Mouse (Mus musculus): ENCODE data around the gene Krtdap. TPM values are rescaled to one million over a fixed set of nuclear protein-coding genes. Genes with fewer than 3 reads are reported as not detected.

Gene Krtdap
- polyA plus RNA-seq, 2 experiments: not detected

DNA sequence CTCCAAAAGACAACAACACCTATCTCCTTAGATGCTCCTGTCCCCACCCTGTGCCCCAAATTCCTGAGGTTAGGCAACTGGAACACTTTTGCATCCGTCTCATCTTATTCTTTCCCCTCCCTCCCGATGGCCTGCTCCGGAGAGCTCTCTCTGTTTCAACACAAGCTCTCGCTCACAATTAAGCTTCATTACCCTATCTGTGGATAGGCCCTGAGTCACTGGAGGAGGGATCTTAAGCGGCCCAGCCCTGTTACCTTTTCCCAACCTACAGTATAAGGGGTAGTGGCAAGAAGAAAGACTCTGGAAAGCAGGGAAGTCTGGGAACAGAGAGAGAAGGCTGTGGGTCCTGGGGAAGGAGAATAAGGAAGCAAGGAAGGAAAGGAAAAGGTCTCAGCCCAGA, 24.2 kb upstream of the Krtdap start, which contains the start of gene Dmkn:
Gene Dmkn, plus strand, starts transcription at position 301 of the 400 bp plus-strand sequence.
- Histone ChIP-seq H3K9ac (replicated peaks) (no peak within 1 kb of the TSS), H3K36me3 (replicated peaks; ENCODE audit: control insufficient read depth, insufficient read depth, low read depth) (no peaks in the 10 kb centered on the region), H3K4me3 (ENCODE audit: insufficient read depth in 1 of 2, low read depth in 2 of 2, low read length in 2 of 2) (no peak within 1 kb of the TSS), H3K9me3 (ENCODE audit: control insufficient read depth, low read length) (no peaks in the 10 kb centered on the region), H3K27ac (no peak within 1 kb of the TSS), H3K4me2 (ENCODE audit: low read depth) (no peak within 1 kb of the TSS), H3K4me1 (replicated peaks; ENCODE audit: control insufficient read depth in 2 of 2, insufficient read depth in 2 of 2, low read length in 1 of 2) (peaks cover 0 to 7% of the 10 kb centered on the region in 2 experiments; a peak in 1 of 4 replicates), H3K27me3 (ENCODE audit: control insufficient read depth, insufficient read depth, low read length) (no peaks in the 10 kb centered on the region)
- TF ChIP-seq EP300 (IDR thresholded peaks at IDR 0.05; ENCODE audit: low read depth) (no peak), CTCF (IDR thresholded peaks at IDR 0.05; ENCODE audit: low read depth) (no peak)
- no peak for DNase-seq (ENCODE audit: low read depth in 3 of 3, low spot score in 3 of 3)
- no peak for ATAC-seq (ENCODE audit: insufficient read depth)
- 44% methylated on average over 5 of the region's 5 CpGs for whole genome bisulfite sequencing (ENCODE audit: insufficient replicate concordance)

- peaks cover 0 to 6% of the 10 kb centered on the region in 2 experiments; a peak in 1 of 4 replicates for H3K4me1 ChIP-seq (replicated peaks; ENCODE audit: control insufficient read depth in 2 of 2, insufficient read depth in 2 of 2, low read length in 1 of 2)
- H3K4me2 ChIP-seq (ENCODE audit: low read depth): no peak overlapping the region
- no peaks in the 10 kb centered on the region for H3K36me3 ChIP-seq (replicated peaks; ENCODE audit: control insufficient read depth, insufficient read depth, low read depth)
- no peaks in the 10 kb centered on the region for H3K27me3 ChIP-seq (ENCODE audit: control insufficient read depth, insufficient read depth, low read length)
- WGBS (ENCODE audit: insufficient replicate concordance): 40% methylated on average over 11 of the region's 11 CpGs
- TF ChIP-seq EP300 (IDR thresholded peaks at IDR 0.05; ENCODE audit: low read depth): no peak
- TF ChIP-seq CTCF (IDR thresholded peaks at IDR 0.05; ENCODE audit: low read depth): no peak
- no peak for DNase-seq (ENCODE audit: low read depth in 3 of 3, low spot score in 3 of 3)
- H3K27ac ChIP-seq: no peak overlapping the region
- ATAC-seq (ENCODE audit: insufficient read depth): no peak
- H3K9ac ChIP-seq (replicated peaks): no peak overlapping the region
- no peaks in the 10 kb centered on the region for H3K9me3 ChIP-seq (ENCODE audit: control insufficient read depth, low read length)
- H3K4me3 ChIP-seq (ENCODE audit: insufficient read depth in 1 of 2, low read depth in 2 of 2, low read length in 2 of 2): no peak overlapping the region
These were observed 22.5 kb upstream of the Krtdap start for GRCm38 (mm10) chr7:30765173-30765572.

DNA sequence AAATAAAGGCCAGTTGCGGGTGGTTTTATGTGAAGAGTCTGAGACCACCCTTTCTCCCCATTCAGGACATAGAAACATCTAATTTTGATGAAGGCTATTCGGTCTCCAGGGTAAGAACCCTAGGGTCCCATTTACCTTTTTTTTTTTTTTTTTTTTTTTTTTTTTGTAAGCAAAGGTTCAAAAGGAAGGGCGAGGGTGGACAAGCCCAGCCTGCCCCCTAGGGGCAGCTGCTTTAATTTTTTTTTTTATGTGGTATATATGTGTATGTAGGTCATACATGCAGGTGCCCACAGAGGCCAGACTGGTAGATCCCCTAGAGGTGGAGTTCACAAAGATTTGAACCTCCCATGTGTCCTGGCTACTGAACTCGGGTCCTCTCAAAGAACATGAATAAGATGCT, 21.3 kb upstream of the Krtdap start:
- Histone ChIP-seq H3K36me3 (replicated peaks; ENCODE audit: control insufficient read depth, insufficient read depth, low read depth) (no peaks in the 10 kb centered on the region), H3K4me3 (ENCODE audit: insufficient read depth in 1 of 2, low read depth in 2 of 2, low read length in 2 of 2) (no peak overlapping the region), H3K9me3 (ENCODE audit: control insufficient read depth, low read length) (no peaks in the 10 kb centered on the region), H3K9ac (replicated peaks) (no peak overlapping the region), H3K27me3 (ENCODE audit: control insufficient read depth, insufficient read depth, low read length) (no peaks in the 10 kb centered on the region), H3K4me2 (ENCODE audit: low read depth) (no peak overlapping the region), H3K27ac (no peak overlapping the region), H3K4me1 (replicated peaks; ENCODE audit: control insufficient read depth in 2 of 2, insufficient read depth in 2 of 2, low read length in 1 of 2) (no peaks in the 10 kb centered on the region)
- no peak for DNase-seq (ENCODE audit: low read depth in 3 of 3, low spot score in 3 of 3)
- TF ChIP-seq EP300 (IDR thresholded peaks at IDR 0.05; ENCODE audit: low read depth) (no peak), CTCF (IDR thresholded peaks at IDR 0.05; ENCODE audit: low read depth) (no peak)
- 63% methylated on average over 4 of the region's 4 CpGs for WGBS (ENCODE audit: insufficient replicate concordance)
- no peak for ATAC-seq (ENCODE audit: insufficient read depth)

DNA sequence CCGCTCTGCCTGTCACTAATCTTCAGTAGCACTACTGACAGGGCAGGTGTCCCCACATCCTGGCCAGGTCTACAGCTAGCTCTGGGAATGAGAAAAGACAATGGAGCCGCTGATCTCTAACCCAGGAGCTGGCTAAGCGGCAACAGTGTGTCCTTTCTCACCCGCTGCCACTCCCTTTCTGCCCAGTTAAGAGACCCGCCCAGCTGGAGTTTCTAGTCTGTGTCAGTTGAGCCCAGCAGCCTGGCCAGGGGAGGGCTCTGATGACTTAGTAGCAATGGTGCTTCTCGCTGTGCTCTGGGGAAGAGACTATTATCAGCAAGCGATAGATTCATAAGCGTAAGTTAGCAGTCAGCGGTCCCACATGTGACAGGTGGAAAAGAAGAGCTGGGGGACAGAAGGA, 18.5 kb upstream of the Krtdap start:
- Histone ChIP-seq H3K27me3 (ENCODE audit: control insufficient read depth, insufficient read depth, low read length) (no peaks in the 10 kb centered on the region), H3K27ac (no peak overlapping the region), H3K9me3 (ENCODE audit: control insufficient read depth, low read length) (no peaks in the 10 kb centered on the region), H3K9ac (replicated peaks) (no peak overlapping the region), H3K36me3 (replicated peaks; ENCODE audit: control insufficient read depth, insufficient read depth, low read depth) (no peaks in the 10 kb centered on the region), H3K4me1 (replicated peaks; ENCODE audit: control insufficient read depth in 2 of 2, insufficient read depth in 2 of 2, low read length in 1 of 2) (no peaks in the 10 kb centered on the region), H3K4me3 (ENCODE audit: insufficient read depth in 1 of 2, low read depth in 2 of 2, low read length in 2 of 2) (no peak overlapping the region), H3K4me2 (ENCODE audit: low read depth) (no peak overlapping the region)
- WGBS (ENCODE audit: insufficient replicate concordance): 26% methylated on average over 9 of the region's 9 CpGs
- DNase-seq (ENCODE audit: low read depth in 3 of 3, low spot score in 3 of 3) (no peak), ATAC-seq (ENCODE audit: insufficient read depth) (no peak)
- TF ChIP-seq CTCF (IDR thresholded peaks at IDR 0.05; ENCODE audit: low read depth) (no peak), EP300 (IDR thresholded peaks at IDR 0.05; ENCODE audit: low read depth) (no peak)

DNA sequence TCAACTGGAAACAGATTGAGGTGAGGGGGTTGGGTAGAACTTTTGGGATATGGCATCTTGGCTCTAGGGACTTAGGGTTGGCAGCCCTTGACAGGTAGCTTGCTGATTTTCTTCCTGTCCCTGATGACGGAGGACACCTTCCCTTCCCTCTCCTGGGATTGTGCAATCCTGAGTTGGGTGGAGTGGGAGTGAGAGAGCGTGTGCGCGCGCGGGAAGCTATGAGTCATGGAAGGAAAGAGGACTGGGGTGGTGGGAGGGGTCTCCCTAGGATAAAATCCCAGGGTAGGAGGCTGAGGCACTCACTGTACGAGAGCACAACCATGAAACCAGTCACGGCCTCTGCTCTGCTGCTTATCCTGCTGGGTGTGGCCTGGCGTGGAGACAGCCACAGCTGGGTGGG, 11.6 kb upstream of the Krtdap start:
- 61% methylated on average over 9 of the region's 9 CpGs for WGBS (ENCODE audit: insufficient replicate concordance)
- TF ChIP-seq CTCF (IDR thresholded peaks at IDR 0.05; ENCODE audit: low read depth) (no peak), EP300 (IDR thresholded peaks at IDR 0.05; ENCODE audit: low read depth) (no peak)
- no peak for ATAC-seq (ENCODE audit: insufficient read depth)

More for the DNA sequence above, 11.6 kb upstream of the Krtdap start:
- Histone ChIP-seq H3K4me2 (ENCODE audit: low read depth) (no peak overlapping the region), H3K27me3 (ENCODE audit: control insufficient read depth, insufficient read depth, low read length) (no peaks in the 10 kb centered on the region), H3K27ac (no peak overlapping the region), H3K9ac (replicated peaks) (no peak overlapping the region), H3K4me3 (ENCODE audit: insufficient read depth in 1 of 2, low read depth in 2 of 2, low read length in 2 of 2) (no peak overlapping the region), H3K36me3 (replicated peaks; ENCODE audit: control insufficient read depth, insufficient read depth, low read depth) (no peaks in the 10 kb centered on the region), H3K4me1 (replicated peaks; ENCODE audit: control insufficient read depth in 2 of 2, insufficient read depth in 2 of 2, low read length in 1 of 2) (no peaks in the 10 kb centered on the region), H3K9me3 (ENCODE audit: control insufficient read depth, low read length) (no peaks in the 10 kb centered on the region)
- DNase-seq (ENCODE audit: low read depth in 3 of 3, low spot score in 3 of 3): no peak

Measured in liver, embryonic 14.5 days (tissue).